Mouse (Mus musculus) limb, embryonic 11.5 days (tissue): ENCODE measurements at regions not wholly inside any gene's neighbourhood (a gene's known extent, or its start where the extent isn't known, plus 50 kb on each side); places are given as distances from the start of the nearest gene placed in this dataset.

Experiments
- ATAC-seq: fragments of 200-750 bp; cut with Nextera tagmentation; 2 replicates; pipeline ENCODE4 v1.8.0; 2017; ENCODE audit warnings: low read depth; ENCODE audit not compliant: insufficient number of reproducible peaks, low FRiP score, low TSS enrichment
- DNase-seq: peaks from one replicate; pipeline ENCODE4 v3.0.0-alpha.2; 2015; ENCODE audit warnings: low spot score
- H3K27ac ChIP-seq: fragments of 300-500 bp; sonication (generic); replicated peaks from 2 replicates; pipeline ENCODE4 v1.5.1; 2014; ENCODE audit warnings: low read depth, mild to moderate bottlenecking, low read length
- H3K27me3 ChIP-seq: fragments of 300-500 bp; sonication (generic); 2 replicates; pipeline ENCODE4 v1.6.1; 2014; ENCODE audit warnings: mild to moderate bottlenecking, low read length, mixed read lengths; ENCODE audit not compliant: control insufficient read depth, insufficient read depth
- H3K36me3 ChIP-seq: fragments of 300-500 bp; sonication (generic); 2 replicates; pipeline ENCODE4 v1.6.1; 2014; ENCODE audit warnings: mild to moderate bottlenecking, low read length, moderate library complexity, mixed read lengths; ENCODE audit not compliant: control insufficient read depth, insufficient read depth
- H3K4me1 ChIP-seq: fragments of 300-500 bp; sonication (generic); 2 replicates; pipeline ENCODE4 v1.6.1; 2014; ENCODE audit warnings: low read length, mixed read lengths; ENCODE audit not compliant: control insufficient read depth, insufficient read depth
- H3K4me2 ChIP-seq: fragments of 300-500 bp; sonication (generic); 2 replicates; pipeline ENCODE4 v1.6.1; 2014; ENCODE audit warnings: low read depth, mild to moderate bottlenecking, moderate library complexity; ENCODE audit not compliant: severe bottlenecking
- H3K4me3 ChIP-seq: fragments of 300-500 bp; sonication (generic); 2 replicates; pipeline ENCODE4 v1.5.1; 2014; ENCODE audit warnings: low read depth, low read length
- H3K9ac ChIP-seq: fragments of 300-500 bp; sonication (generic); 2 replicates; pipeline ENCODE4 v1.6.1; 2014; ENCODE audit warnings: mild to moderate bottlenecking, low read length
- H3K9me3 ChIP-seq: fragments of 300-500 bp; sonication (generic); 2 replicates; pipeline ENCODE4 v1.6.1; 2016; ENCODE audit warnings: low read length; ENCODE audit not compliant: control insufficient read depth
- whole genome bisulfite sequencing: fragments of 180-500 bp; shearing (Covaris S2); extraction: QIAGEN DNeasy Blood & Tissue Kit; methylation state at CpG from one replicate; pipeline ENCODE4 v1.1.7; 2014; 5-methylcytosine and 5-hydroxymethylcytosine counted together

- H3K9ac ChIP-seq = no peak overlapping the region
- no peaks in the 10 kb centered on the region for H3K9me3 ChIP-seq
- H3K4me1 ChIP-seq = no peaks in the 10 kb centered on the region
- ATAC-seq = no peak
- whole genome bisulfite sequencing = 87% methylated on average over 5 of the region's 5 CpGs
- H3K27ac ChIP-seq = no peak overlapping the region
- no peaks in the 10 kb centered on the region for H3K27me3 ChIP-seq
- no peak overlapping the region for H3K4me3 ChIP-seq
- no peak overlapping the region for H3K4me2 ChIP-seq
- no peak for DNase-seq
- no peaks in the 10 kb centered on the region for H3K36me3 ChIP-seq
Measured at GRCm38 (mm10) chr9:68521218-68521617, 132.4 kb upstream of the Rora start.

- DNase-seq (no peak), ATAC-seq (no peak)
- H3K36me3 ChIP-seq = no peaks in the 10 kb centered on the region
- H3K27me3 ChIP-seq = no peaks in the 10 kb centered on the region
- no peaks in the 10 kb centered on the region for H3K4me1 ChIP-seq
- H3K27ac ChIP-seq = no peak overlapping the region
- H3K4me2 ChIP-seq = no peak overlapping the region
- WGBS = 75% methylated on average over 14 of the region's 14 CpGs
- no peak overlapping the region for H3K4me3 ChIP-seq
- no peaks in the 10 kb centered on the region for H3K9me3 ChIP-seq
- no peak overlapping the region for H3K9ac ChIP-seq
Measured at GRCm38 (mm10) chr9:68561767-68562552, 91.6 kb upstream of the Rora start.

GRCm38 (mm10) chr9:68563206-68563605 is 90.4 kb upstream of the Rora start:
- H3K9ac ChIP-seq = no peak overlapping the region
- no peaks in the 10 kb centered on the region for H3K27me3 ChIP-seq
- no peaks in the 10 kb centered on the region for H3K4me1 ChIP-seq
- WGBS = 82% methylated on average over 4 of the region's 4 CpGs
- no peaks in the 10 kb centered on the region for H3K9me3 ChIP-seq
- no peak overlapping the region for H3K4me2 ChIP-seq
- H3K4me3 ChIP-seq = no peak overlapping the region
- H3K27ac ChIP-seq = no peak overlapping the region
- DNase-seq (no peak), ATAC-seq (no peak)
- H3K36me3 ChIP-seq = no peaks in the 10 kb centered on the region

DNA sequence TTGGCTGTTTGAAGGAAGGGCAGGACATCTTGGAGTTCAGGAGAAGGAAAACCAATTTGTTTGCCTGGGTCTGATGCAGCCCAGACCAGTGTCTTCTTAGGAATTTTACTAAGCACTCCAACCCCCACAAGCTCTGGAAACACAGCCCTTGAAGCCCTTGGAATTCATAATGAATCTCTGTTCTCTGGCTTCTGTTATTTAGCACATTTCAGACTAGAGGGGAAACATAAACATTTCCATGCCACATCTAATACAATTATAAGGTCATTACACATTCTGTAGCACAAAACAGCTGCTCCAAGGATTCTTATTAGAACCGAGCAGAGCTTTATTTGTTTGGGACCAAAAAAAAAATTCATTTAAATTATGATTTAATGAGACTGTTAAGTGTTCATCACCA is 67.8 kb upstream of the Rora start:
- Histone ChIP-seq H3K4me3 (no peak overlapping the region), H3K36me3 (no peaks in the 10 kb centered on the region), H3K9me3 (no peaks in the 10 kb centered on the region), H3K27ac (no peak overlapping the region), H3K27me3 (no peaks in the 10 kb centered on the region), H3K4me2 (no peak overlapping the region), H3K4me1 (no peaks in the 10 kb centered on the region), H3K9ac (no peak overlapping the region)
- ATAC-seq (no peak), DNase-seq (no peak)
- 29% methylated on average over 1 of the region's 1 CpGs for WGBS

GRCm38 (mm10) chr9:68591023-68591422 is 62.6 kb upstream of the Rora start:
- WGBS = 86% methylated on average over 8 of the region's 8 CpGs
- ATAC-seq (no peak), DNase-seq (no peak)
- no peak overlapping the region for H3K27ac ChIP-seq
- H3K9ac ChIP-seq = no peak overlapping the region
- H3K36me3 ChIP-seq = no peaks in the 10 kb centered on the region
- H3K4me1 ChIP-seq = no peaks in the 10 kb centered on the region
- H3K27me3 ChIP-seq = no peaks in the 10 kb centered on the region
- H3K4me3 ChIP-seq = no peak overlapping the region
- no peaks in the 10 kb centered on the region for H3K9me3 ChIP-seq
- no peak overlapping the region for H3K4me2 ChIP-seq

- no peaks in the 10 kb centered on the region for H3K9me3 ChIP-seq
- no peaks in the 10 kb centered on the region for H3K27me3 ChIP-seq
- ATAC-seq (no peak), DNase-seq (no peak)
- no peak overlapping the region for H3K9ac ChIP-seq
- WGBS = 95% methylated on average over 3 of the region's 3 CpGs
- no peak overlapping the region for H3K4me2 ChIP-seq
- no peak overlapping the region for H3K4me3 ChIP-seq
- no peak overlapping the region for H3K27ac ChIP-seq
- H3K36me3 ChIP-seq = no peaks in the 10 kb centered on the region
- no peaks in the 10 kb centered on the region for H3K4me1 ChIP-seq
Measured at GRCm38 (mm10) chr9:68592976-68593375, 60.6 kb upstream of the Rora start.

- Histone ChIP-seq H3K4me3 (no peak overlapping the region), H3K27ac (no peak overlapping the region), H3K4me1 (no peaks in the 10 kb centered on the region), H3K9ac (no peak overlapping the region), H3K27me3 (no peaks in the 10 kb centered on the region), H3K9me3 (no peaks in the 10 kb centered on the region), H3K4me2 (no peak overlapping the region), H3K36me3 (no peaks in the 10 kb centered on the region)
- ATAC-seq (no peak), DNase-seq (peak; percentile 9)
- WGBS = 80% methylated on average over 2 of the region's 2 CpGs
Measured at GRCm38 (mm10) chr9:68594586-68594985, 59.0 kb upstream of the Rora start.
